In the genomic region with DNA sequence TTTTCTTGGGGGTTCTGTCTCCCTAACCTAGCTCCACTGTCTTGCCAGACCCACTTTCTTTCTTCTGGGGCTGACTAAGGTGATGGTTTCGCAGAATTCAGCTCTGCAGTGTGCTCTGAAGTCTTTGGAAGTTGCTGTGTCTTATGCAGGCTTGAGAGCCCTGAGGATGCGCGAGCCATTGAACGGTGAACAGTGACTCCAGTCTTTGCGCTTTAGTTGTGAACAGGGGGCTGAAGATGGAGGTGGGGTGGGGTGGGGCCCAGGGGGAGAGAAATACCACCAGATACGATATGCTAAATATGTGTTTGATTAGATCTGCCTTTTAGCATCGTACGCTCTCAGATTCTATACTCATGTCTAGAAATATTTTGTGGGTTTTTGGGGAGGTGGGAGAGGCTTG, we compare ENCODE assay signal across 9 mouse cellular contexts. TPM values are rescaled to one million over a fixed set of nuclear protein-coding genes. Genes with fewer than 3 reads are reported as not detected.
DNase-seq lines count a peak whose midpoint lies in the region; ATAC-seq and TF ChIP-seq lines count a peak whose summit lies in the region.
"Had no signal": no experiment of that assay in that cellular context is flagged by ENCODE, and none has a peak within 500 bp of the region (broad histone marks: within the 10 kb centered on the region; RNA-seq: fewer than 3 reads in every experiment).

No protein-coding gene starts in this region.

- no peaks in the 10 kb centered on the region for H3K9me3 ChIP-seq in kidney, embryonic 16.5 days (ENCODE audit: low read length)
- no peaks in the 10 kb centered on the region for H3K9me3 ChIP-seq in embryonic facial prominence, embryonic 14.5 days (ENCODE audit: control insufficient read depth, low read length)
- H3K9me3 ChIP-seq in intestine, embryonic 14.5 days (ENCODE audit: control insufficient read depth, low read length) = no peaks in the 10 kb centered on the region

- peak overlapping the region; percentile 22 for H3K9ac ChIP-seq in kidney, embryonic 16.5 days (replicated peaks; ENCODE audit: low read length)
- peak overlapping the region; percentile 54 for H3K9ac ChIP-seq in embryonic facial prominence, embryonic 14.5 days (ENCODE audit: low read depth, low read length)
- H3K9ac ChIP-seq in intestine, embryonic 14.5 days (ENCODE audit: low read length) = peak overlapping the region; percentile 17; the same call in 1 of the 2 replicates

- peaks cover 1% of the 10 kb centered on the region; the same call in 1 of the 2 replicates for H3K36me3 ChIP-seq in kidney, embryonic 16.5 days (ENCODE audit: insufficient read depth, low read length)
- H3K36me3 ChIP-seq in embryonic facial prominence, embryonic 14.5 days (ENCODE audit: control insufficient read depth, insufficient read depth, low read length) = peaks cover 6% of the 10 kb centered on the region
- peaks cover 11% of the 10 kb centered on the region; the same call in 1 of the 2 replicates for H3K36me3 ChIP-seq in intestine, embryonic 14.5 days (ENCODE audit: control insufficient read depth, insufficient read depth, low read length)
- H3K36me3 ChIP-seq in myocyte (ENCODE audit: control insufficient read depth, insufficient read depth) = peaks cover 11% of the 10 kb centered on the region

- H3K4me1 ChIP-seq in kidney, embryonic 16.5 days (ENCODE audit: insufficient read depth, low read length) = peaks cover 35% of the 10 kb centered on the region
- peaks cover 42% of the 10 kb centered on the region for H3K4me1 ChIP-seq in embryonic facial prominence, embryonic 14.5 days (ENCODE audit: control insufficient read depth, insufficient read depth, low read length)
- peaks cover 17% of the 10 kb centered on the region for H3K4me1 ChIP-seq in intestine, embryonic 14.5 days (replicated peaks; ENCODE audit: control insufficient read depth, insufficient read depth, low read length)

- H3ac ChIP-seq in myocyte (ENCODE audit: control insufficient read depth, insufficient read length) = no peak overlapping the region

- peak overlapping the region; percentile 52 for H3K27ac ChIP-seq in kidney, embryonic 16.5 days (ENCODE audit: low read length)
- H3K27ac ChIP-seq in embryonic facial prominence, embryonic 14.5 days (replicated peaks; ENCODE audit: low read depth, low read length) = peak overlapping the region; percentile 96
- peak overlapping the region; percentile 70 for H3K27ac ChIP-seq in intestine, embryonic 14.5 days (ENCODE audit: low read depth)

- no peak for TF ChIP-seq POLR2A in myocyte (IDR thresholded peaks at IDR 0.05; ENCODE audit: insufficient read length, low read depth)

- no peak for DNase-seq in kidney, postnatal 4 days
- DNase-seq in embryonic facial prominence, embryonic 14.5 days (ENCODE audit: low spot score) = no peak
- no peak for DNase-seq in intestine, embryonic 14.5 days (ENCODE audit: low spot score)
- DNase-seq in layer of hippocampus, adult 9-11 months = no peak
- DNase-seq in cerebellum, adult 8-10 months = no peak
- DNase-seq: thymus, adult 2 months had no signal

- peaks cover 63% of the 10 kb centered on the region for H3K79me2 ChIP-seq in myocyte (ENCODE audit: control insufficient read depth, insufficient read depth)

- H3K4me3 ChIP-seq in kidney, embryonic 16.5 days (ENCODE audit: low read length) = peak overlapping the region; percentile 74
- peak overlapping the region; percentile 84 for H3K4me3 ChIP-seq in embryonic facial prominence, embryonic 14.5 days (ENCODE audit: low read depth, low read length)
- peak overlapping the region; percentile 68; the same call in 1 of the 2 replicates for H3K4me3 ChIP-seq in intestine, embryonic 14.5 days (ENCODE audit: low read depth, low read length)
- H3K4me3 ChIP-seq in myocyte = peak overlapping the region; percentile 94

- H3K4me2 ChIP-seq in kidney, embryonic 16.5 days (replicated peaks; ENCODE audit: low read depth, low read length) = peak overlapping the region; percentile 88
- peak overlapping the region; percentile 67 for H3K4me2 ChIP-seq in embryonic facial prominence, embryonic 14.5 days (ENCODE audit: low read depth, low read length)
- peak overlapping the region; percentile 90 for H3K4me2 ChIP-seq in intestine, embryonic 14.5 days (ENCODE audit: low read length)
- peak overlapping the region; percentile 86 for H3K4me2 ChIP-seq in myocyte (ENCODE audit: low read depth)

- H3K27me3 ChIP-seq in kidney, embryonic 16.5 days (ENCODE audit: insufficient read depth, low read length) = no peaks in the 10 kb centered on the region
- no peaks in the 10 kb centered on the region for H3K27me3 ChIP-seq in embryonic facial prominence, embryonic 14.5 days (replicated peaks; ENCODE audit: control insufficient read depth, insufficient read depth, low read length)
- H3K27me3 ChIP-seq in intestine, embryonic 14.5 days (replicated peaks; ENCODE audit: control insufficient read depth, insufficient read depth, low read length) = no peaks in the 10 kb centered on the region
- no peaks in the 10 kb centered on the region for H3K27me3 ChIP-seq in myocyte (ENCODE audit: control insufficient read depth, insufficient read depth, insufficient read length)

- WGBS in kidney, embryonic 16.5 days = 77% methylated on average over 8 of the region's 8 CpGs
- 57% methylated on average over 8 of the region's 8 CpGs for WGBS in embryonic facial prominence, embryonic 14.5 days
- WGBS in intestine, embryonic 14.5 days = 75% methylated on average over 8 of the region's 8 CpGs

- ATAC-seq in kidney, embryonic 16.5 days (ENCODE audit: low FRiP score, low TSS enrichment) = no peak
- no peak for ATAC-seq in embryonic facial prominence, embryonic 14.5 days (ENCODE audit: low read depth)
- no peak for ATAC-seq in intestine, embryonic 14.5 days (replicated peaks; ENCODE audit: low FRiP score, low TSS enrichment, low read depth)
- no peak for ATAC-seq in megakaryocyte, adult 5-6 weeks (ENCODE audit: poor library complexity, severe bottlenecking)

TF ChIP-seq in myocyte, 11 proteins besides CTCF, POLR2A, EP300 and RAD21:
- TF ChIP-seq POLR2AphosphoS2 (IDR thresholded peaks at IDR 0.05; ENCODE audit: insufficient read length, low read depth) (no peak), TCF3 (IDR thresholded peaks at IDR 0.05; ENCODE audit: insufficient read length, low read depth) (no peak), TCF12 (IDR thresholded peaks at IDR 0.05; ENCODE audit: insufficient read depth, poor library complexity, severe bottlenecking) (no peak), SRF (IDR thresholded peaks at IDR 0.05; ENCODE audit: control insufficient read depth, insufficient read length, low read depth) (no peak), USF1 (IDR thresholded peaks at IDR 0.05; ENCODE audit: low read depth) (no peak), CEBPB (IDR thresholded peaks at IDR 0.05; ENCODE audit: insufficient read depth, poor library complexity, severe bottlenecking) (no peak), MAX (IDR thresholded peaks at IDR 0.05; ENCODE audit: low read depth) (no peak), REST (IDR thresholded peaks at IDR 0.05; ENCODE audit: insufficient read depth, insufficient read length) (no peak), MYOG (IDR thresholded peaks at IDR 0.05; ENCODE audit: control insufficient read depth in 1 of 3, insufficient read depth in 1 of 3, insufficient read length in 2 of 3, low read depth in 2 of 3) (no peak), MYOD1 (IDR thresholded peaks at IDR 0.05; ENCODE audit: control insufficient read depth in 1 of 3, insufficient read length in 2 of 3, low read depth in 2 of 3) (no peak), E2F4 (IDR thresholded peaks at IDR 0.05; ENCODE audit: insufficient read depth) (no peak)

RNA-seq across cellular contexts. Expression of a gene that starts 2.2 kb away (rescaled TPM):
- 12.9 and 14.0 TPM in 2 replicates for polyA plus RNA-seq in kidney, embryonic 16.5 days (2015; fragmentation: Nextera tagmentation; extraction: Ambion mirVana)
- 36.9 and 37.8 TPM in 2 replicates for polyA plus RNA-seq in embryonic facial prominence, embryonic 14.5 days (2014; fragmentation: Nextera tagmentation; extraction: Ambion mirVana)
- polyA plus RNA-seq in intestine, embryonic 14.5 days (2014; fragmentation: Nextera tagmentation; extraction: Ambion mirVana) = 18.6 and 18.7 TPM in 2 replicates
- polyA plus RNA-seq in myocyte (2012; fragmentation: generic; extraction: Trizol) = 60.0 TPM
- 16.5 and 25.2 TPM in 2 replicates for total RNA-seq in megakaryocyte, adult 5-6 weeks (2015)
- total RNA-seq in megakaryocyte, adult 5-6 weeks (2017) = 16.5 and 17.8 TPM in 2 replicates

RNA-seq across cellular contexts. Expression of a gene that starts 17.4 kb away (rescaled TPM):
- not detected in 2 replicates for polyA plus RNA-seq in kidney, embryonic 16.5 days (2015; fragmentation: Nextera tagmentation; extraction: Ambion mirVana)
- polyA plus RNA-seq in embryonic facial prominence, embryonic 14.5 days (2014; fragmentation: Nextera tagmentation; extraction: Ambion mirVana) = not detected in 2 replicates
- polyA plus RNA-seq in intestine, embryonic 14.5 days (2014; fragmentation: Nextera tagmentation; extraction: Ambion mirVana) = not detected in 2 replicates
- not detected for polyA plus RNA-seq in myocyte (2012; fragmentation: generic; extraction: Trizol)
- not detected in 2 replicates for total RNA-seq in megakaryocyte, adult 5-6 weeks (2015)
- total RNA-seq in megakaryocyte, adult 5-6 weeks (2017) = not detected in 2 replicates
- polyA plus RNA-seq: thymus, adult 2 months had no signal

RNA-seq across cellular contexts. Expression of a gene that starts 48.0 kb away (rescaled TPM):
- polyA plus RNA-seq in kidney, embryonic 16.5 days (2015; fragmentation: Nextera tagmentation; extraction: Ambion mirVana) = not detected in 2 replicates
- not detected in 2 replicates for polyA plus RNA-seq in embryonic facial prominence, embryonic 14.5 days (2014; fragmentation: Nextera tagmentation; extraction: Ambion mirVana)
- polyA plus RNA-seq in intestine, embryonic 14.5 days (2014; fragmentation: Nextera tagmentation; extraction: Ambion mirVana) = not detected in 2 replicates
- not detected for polyA plus RNA-seq in myocyte (2012; fragmentation: generic; extraction: Trizol)
- total RNA-seq in megakaryocyte, adult 5-6 weeks (2015) = not detected in 2 replicates
- total RNA-seq in megakaryocyte, adult 5-6 weeks (2017) = not detected in 2 replicates
- polyA plus RNA-seq: thymus, adult 2 months had no signal
